Mouse (Mus musculus): ENCODE results near the gene Lpar3. TPM values are rescaled to one million over a fixed set of nuclear protein-coding genes. Genes with fewer than 3 reads are reported as not detected.
"Not testable (repeated sequence)": the region's sequence is repeated elsewhere in the genome, so short reads cannot be mapped to it uniquely, and the experiment has no call there.

Lpar3 gene
- polyA plus RNA-seq, 1 experiment from 2014 or later: 0.30 TPM

GRCm38 (mm10) chr3:146204375-146204774 is 16.4 kb upstream of the Lpar3 start:
- ATAC-seq: no peak
- H3K9me3 ChIP-seq (ENCODE audit: control insufficient read depth, low read length): no peaks in the 10 kb centered on the region
- H3K27ac ChIP-seq (ENCODE audit: low read length): no peak overlapping the region
- 85% methylated on average over 2 of the region's 2 CpGs for WGBS
- no peak overlapping the region for H3K9ac ChIP-seq (replicated peaks; ENCODE audit: low read depth, low read length)
- no peaks in the 10 kb centered on the region for H3K36me3 ChIP-seq (ENCODE audit: control insufficient read depth, insufficient read depth)
- no peaks in the 10 kb centered on the region for H3K27me3 ChIP-seq (replicated peaks; ENCODE audit: control insufficient read depth, insufficient read depth, low read length)
- no peak overlapping the region for H3K4me2 ChIP-seq (ENCODE audit: low read length)
- H3K4me1 ChIP-seq (replicated peaks; ENCODE audit: control insufficient read depth, insufficient read depth, low read length): no peaks in the 10 kb centered on the region
- H3K4me3 ChIP-seq (replicated peaks; ENCODE audit: low read length): no peak overlapping the region

GRCm38 (mm10) chr3:146205305-146205704 is 15.5 kb upstream of the Lpar3 start:
- Histone ChIP-seq H3K4me1 (replicated peaks; ENCODE audit: control insufficient read depth, insufficient read depth, low read length) (no peaks in the 10 kb centered on the region), H3K4me3 (replicated peaks; ENCODE audit: low read length) (no peak overlapping the region), H3K27ac (ENCODE audit: low read length) (no peak overlapping the region), H3K27me3 (replicated peaks; ENCODE audit: control insufficient read depth, insufficient read depth, low read length) (no peaks in the 10 kb centered on the region), H3K4me2 (ENCODE audit: low read length) (no peak overlapping the region), H3K36me3 (ENCODE audit: control insufficient read depth, insufficient read depth) (no peaks in the 10 kb centered on the region), H3K9ac (replicated peaks; ENCODE audit: low read depth, low read length) (no peak overlapping the region), H3K9me3 (ENCODE audit: control insufficient read depth, low read length) (no peaks in the 10 kb centered on the region)
- 77% methylated on average over 11 of the region's 11 CpGs for WGBS
- no peak for ATAC-seq

DNA sequence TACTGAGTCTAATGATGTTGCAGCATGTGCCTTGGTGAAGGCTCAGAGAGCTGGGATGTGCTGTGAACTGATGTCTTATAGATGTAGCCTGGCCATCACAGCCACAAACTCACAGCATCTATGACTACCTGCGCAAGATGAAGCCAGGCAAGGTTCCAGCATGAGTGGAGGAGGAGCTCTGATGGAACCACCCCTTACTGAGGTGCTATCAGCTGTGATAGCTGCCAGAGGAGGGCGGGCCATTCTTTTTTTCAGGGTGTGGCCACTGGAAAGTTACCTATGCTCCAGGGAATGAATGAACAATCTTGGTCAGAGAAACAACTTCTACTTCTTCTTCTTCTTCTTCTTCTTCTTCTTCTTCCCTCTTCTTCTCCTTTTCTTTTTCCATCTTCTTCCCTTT is 14.1 kb upstream of the Lpar3 start:
- no peaks in the 10 kb centered on the region for H3K36me3 ChIP-seq (ENCODE audit: control insufficient read depth, insufficient read depth)
- no peak overlapping the region for H3K4me2 ChIP-seq (ENCODE audit: low read length)
- ATAC-seq: no peak
- H3K9ac ChIP-seq (replicated peaks; ENCODE audit: low read depth, low read length): no peak overlapping the region
- no peak overlapping the region for H3K4me3 ChIP-seq (replicated peaks; ENCODE audit: low read length)
- 82% methylated on average over 2 of the region's 2 CpGs for WGBS
- H3K27me3 ChIP-seq (replicated peaks; ENCODE audit: control insufficient read depth, insufficient read depth, low read length): no peaks in the 10 kb centered on the region
- H3K4me1 ChIP-seq (replicated peaks; ENCODE audit: control insufficient read depth, insufficient read depth, low read length): no peaks in the 10 kb centered on the region
- H3K9me3 ChIP-seq (ENCODE audit: control insufficient read depth, low read length): no peaks in the 10 kb centered on the region
- no peak overlapping the region for H3K27ac ChIP-seq (ENCODE audit: low read length)

DNA sequence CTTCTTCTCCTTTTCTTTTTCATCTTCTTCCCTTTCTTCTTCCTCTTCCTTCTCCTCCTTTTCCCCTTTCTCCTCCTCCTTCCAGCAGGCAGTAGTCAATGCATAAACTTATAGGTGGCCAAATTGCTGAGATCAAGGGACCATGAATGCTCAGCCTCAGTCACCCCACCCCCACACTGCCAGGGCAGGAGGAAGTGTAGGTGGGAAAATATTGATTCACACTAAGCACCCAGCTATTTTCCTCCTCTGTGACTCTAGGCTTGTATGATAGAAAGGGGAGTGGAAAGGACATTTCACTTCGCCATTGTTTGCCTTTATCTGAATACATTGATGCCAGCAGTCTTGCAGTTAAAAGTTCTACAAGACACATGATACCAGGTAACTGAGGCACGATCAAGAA is 13.3 kb upstream of the Lpar3 start:
- Histone ChIP-seq H3K27ac (ENCODE audit: low read length) (no peak overlapping the region), H3K4me1 (replicated peaks; ENCODE audit: control insufficient read depth, insufficient read depth, low read length) (no peaks in the 10 kb centered on the region)

GRCm38 (mm10) chr3:146209759-146210158 is 11.0 kb upstream of the Lpar3 start:
- ATAC-seq; H3K4me3 ChIP-seq (replicated peaks; ENCODE audit: low read length); H3K9ac ChIP-seq (replicated peaks; ENCODE audit: low read depth, low read length); H3K4me2 ChIP-seq (ENCODE audit: low read length); H3K27ac ChIP-seq (ENCODE audit: low read length); H3K36me3 ChIP-seq (ENCODE audit: control insufficient read depth, insufficient read depth); H3K9me3 ChIP-seq (ENCODE audit: control insufficient read depth, low read length); H3K4me1 ChIP-seq (replicated peaks; ENCODE audit: control insufficient read depth, insufficient read depth, low read length); H3K27me3 ChIP-seq (replicated peaks; ENCODE audit: control insufficient read depth, insufficient read depth, low read length): not testable (repeated sequence)
- whole genome bisulfite sequencing: 90% methylated on average over 8 of the region's 8 CpGs

More for the DNA sequence above, 13.3 kb upstream of the Lpar3 start:
- H3K36me3 ChIP-seq (ENCODE audit: control insufficient read depth, insufficient read depth): no peaks in the 10 kb centered on the region
- no peaks in the 10 kb centered on the region for H3K27me3 ChIP-seq (replicated peaks; ENCODE audit: control insufficient read depth, insufficient read depth, low read length)
- 80% methylated on average over 2 of the region's 2 CpGs for WGBS
- H3K9me3 ChIP-seq (ENCODE audit: control insufficient read depth, low read length): no peaks in the 10 kb centered on the region
- H3K4me2 ChIP-seq (ENCODE audit: low read length): no peak overlapping the region
- H3K9ac ChIP-seq (replicated peaks; ENCODE audit: low read depth, low read length): no peak overlapping the region
- no peak overlapping the region for H3K4me3 ChIP-seq (replicated peaks; ENCODE audit: low read length)
- ATAC-seq: no peak

- Histone ChIP-seq H3K9me3 (ENCODE audit: control insufficient read depth, low read length) (no peaks in the 10 kb centered on the region), H3K27me3 (replicated peaks; ENCODE audit: control insufficient read depth, insufficient read depth, low read length) (no peaks in the 10 kb centered on the region), H3K4me1 (replicated peaks; ENCODE audit: control insufficient read depth, insufficient read depth, low read length) (no peaks in the 10 kb centered on the region), H3K36me3 (ENCODE audit: control insufficient read depth, insufficient read depth) (no peaks in the 10 kb centered on the region), H3K27ac (ENCODE audit: low read length) (no peak overlapping the region), H3K9ac (replicated peaks; ENCODE audit: low read depth, low read length) (no peak overlapping the region), H3K4me3 (replicated peaks; ENCODE audit: low read length) (no peak overlapping the region), H3K4me2 (ENCODE audit: low read length) (no peak overlapping the region)
- no peak for ATAC-seq
- 86% methylated on average over 4 of the region's 4 CpGs for WGBS
Measured at GRCm38 (mm10) chr3:146211141-146211747, 9.5 kb upstream of the Lpar3 start.

- H3K9ac ChIP-seq (replicated peaks; ENCODE audit: low read depth, low read length): no peak overlapping the region
- H3K4me1 ChIP-seq (replicated peaks; ENCODE audit: control insufficient read depth, insufficient read depth, low read length): no peaks in the 10 kb centered on the region
- H3K9me3 ChIP-seq (ENCODE audit: control insufficient read depth, low read length): no peaks in the 10 kb centered on the region
- no peak for ATAC-seq
- 90% methylated on average over 2 of the region's 2 CpGs for WGBS
- no peaks in the 10 kb centered on the region for H3K36me3 ChIP-seq (ENCODE audit: control insufficient read depth, insufficient read depth)
- H3K27me3 ChIP-seq (replicated peaks; ENCODE audit: control insufficient read depth, insufficient read depth, low read length): no peaks in the 10 kb centered on the region
- no peak overlapping the region for H3K4me3 ChIP-seq (replicated peaks; ENCODE audit: low read length)
- H3K4me2 ChIP-seq (ENCODE audit: low read length): no peak overlapping the region
- H3K27ac ChIP-seq (ENCODE audit: low read length): no peak overlapping the region
Measured at GRCm38 (mm10) chr3:146211964-146212363, 8.8 kb upstream of the Lpar3 start.

DNA sequence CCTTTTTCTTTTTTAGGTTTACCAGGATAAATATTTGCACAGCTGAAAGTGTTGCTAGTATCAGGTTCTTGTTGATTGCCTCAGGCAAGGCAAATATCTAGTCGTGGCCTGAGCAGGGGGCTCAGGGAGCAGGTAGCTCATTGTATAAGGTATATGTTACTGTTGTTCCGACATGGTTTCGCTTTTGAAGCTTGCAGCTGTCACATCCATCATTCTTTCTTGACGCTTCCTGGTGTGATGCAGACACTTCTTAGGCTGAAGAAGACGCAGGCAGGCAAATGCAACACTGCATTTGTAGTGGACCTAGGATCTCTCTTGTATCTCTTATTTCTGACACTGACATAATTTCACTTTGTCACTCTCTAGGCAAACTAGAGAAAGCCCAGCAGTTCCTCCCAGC is 7.4 kb upstream of the Lpar3 start:
- H3K9ac ChIP-seq (replicated peaks; ENCODE audit: low read depth, low read length): no peak overlapping the region
- no peaks in the 10 kb centered on the region for H3K27me3 ChIP-seq (replicated peaks; ENCODE audit: control insufficient read depth, insufficient read depth, low read length)
- no peaks in the 10 kb centered on the region for H3K9me3 ChIP-seq (ENCODE audit: control insufficient read depth, low read length)
- 85% methylated on average over 5 of the region's 5 CpGs for WGBS
- no peaks in the 10 kb centered on the region for H3K36me3 ChIP-seq (ENCODE audit: control insufficient read depth, insufficient read depth)
- H3K27ac ChIP-seq (ENCODE audit: low read length): no peak overlapping the region
- H3K4me1 ChIP-seq (replicated peaks; ENCODE audit: control insufficient read depth, insufficient read depth, low read length): no peaks in the 10 kb centered on the region
- H3K4me2 ChIP-seq (ENCODE audit: low read length): no peak overlapping the region
- H3K4me3 ChIP-seq (replicated peaks; ENCODE audit: low read length): no peak overlapping the region
- ATAC-seq: no peak

DNA sequence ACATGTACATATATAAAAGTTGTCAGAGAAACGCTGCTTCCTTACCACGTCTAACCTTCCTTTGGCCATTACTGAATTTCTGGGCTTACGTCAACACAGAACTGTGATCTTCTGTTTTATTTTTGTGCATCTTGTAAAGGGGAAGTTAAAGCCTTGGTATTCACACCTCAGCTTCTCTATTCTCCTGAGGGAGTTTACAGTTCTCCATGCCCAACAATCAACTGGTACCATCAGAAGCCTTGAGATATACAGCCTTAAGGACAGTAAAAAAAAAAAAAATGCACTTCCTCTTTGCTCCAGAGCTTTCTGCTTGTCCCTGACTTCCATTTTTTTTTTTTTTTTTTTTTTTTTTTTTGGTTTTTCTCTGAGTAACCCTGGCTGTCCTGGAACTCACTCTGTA is 4.2 kb upstream of the Lpar3 start:
- no peak overlapping the region for H3K4me3 ChIP-seq (replicated peaks; ENCODE audit: low read length)
- peaks cover 15% of the 10 kb centered on the region for H3K27me3 ChIP-seq (replicated peaks; ENCODE audit: control insufficient read depth, insufficient read depth, low read length)
- WGBS: 96% methylated on average over 3 of the region's 3 CpGs
- no peak overlapping the region for H3K27ac ChIP-seq (ENCODE audit: low read length)
- H3K4me2 ChIP-seq (ENCODE audit: low read length): no peak overlapping the region
- H3K9me3 ChIP-seq (ENCODE audit: control insufficient read depth, low read length): no peaks in the 10 kb centered on the region
- no peak for ATAC-seq
- H3K4me1 ChIP-seq (replicated peaks; ENCODE audit: control insufficient read depth, insufficient read depth, low read length): peaks cover 10% of the 10 kb centered on the region
- H3K9ac ChIP-seq (replicated peaks; ENCODE audit: low read depth, low read length): no peak overlapping the region
- no peaks in the 10 kb centered on the region for H3K36me3 ChIP-seq (ENCODE audit: control insufficient read depth, insufficient read depth)

GRCm38 (mm10) chr3:146224271-146224670 is 3.5 kb downstream of the Lpar3 start:
- H3K27me3 ChIP-seq (replicated peaks; ENCODE audit: control insufficient read depth, insufficient read depth, low read length): peaks cover 29% of the 10 kb centered on the region
- H3K36me3 ChIP-seq (ENCODE audit: control insufficient read depth, insufficient read depth): no peaks in the 10 kb centered on the region
- no peak overlapping the region for H3K9ac ChIP-seq (replicated peaks; ENCODE audit: low read depth, low read length)
- ATAC-seq: no peak
- H3K27ac ChIP-seq (ENCODE audit: low read length): no peak overlapping the region
- 56% methylated on average over 4 of the region's 4 CpGs for WGBS
- no peaks in the 10 kb centered on the region for H3K9me3 ChIP-seq (ENCODE audit: control insufficient read depth, low read length)
- no peak overlapping the region for H3K4me2 ChIP-seq (ENCODE audit: low read length)
- no peak overlapping the region for H3K4me3 ChIP-seq (replicated peaks; ENCODE audit: low read length)
- peaks cover 11% of the 10 kb centered on the region for H3K4me1 ChIP-seq (replicated peaks; ENCODE audit: control insufficient read depth, insufficient read depth, low read length)

Measured in forebrain, embryonic 16.5 days (tissue).